Mouse (Mus musculus): Measurements from ENCODE around the gene Ttn.

Gene Ttn

DNA sequence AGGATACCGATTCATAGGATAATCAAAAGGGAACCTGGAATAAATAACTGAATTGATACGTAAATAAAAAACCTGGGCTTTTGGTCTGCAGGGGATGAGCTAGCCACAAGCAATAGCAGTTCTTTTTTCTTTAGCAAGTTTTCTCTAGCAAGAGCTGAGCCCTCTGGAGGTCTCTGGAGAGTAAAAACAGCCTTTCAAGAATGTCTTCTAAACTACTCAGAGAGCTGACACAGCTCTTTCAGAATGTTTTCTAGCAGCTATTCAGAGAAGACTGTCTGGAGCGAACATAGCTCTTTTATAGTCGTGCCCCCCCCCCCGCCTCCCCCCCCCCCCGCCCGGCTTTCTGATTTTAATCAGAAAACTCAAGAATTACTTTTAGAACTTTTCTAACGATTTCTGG lies 322.9 kb downstream of the Ttn start:
- no peak for DNase-seq (ENCODE audit: low spot score in 2 of 2)

- no peak for DNase-seq (ENCODE audit: low spot score in 2 of 2)
These were observed 323.8 kb downstream of the Ttn start for GRCm38 (mm10) chr2:76658551-76658950.

- DNase-seq (ENCODE audit: low spot score in 2 of 2): no peak
These were observed 326.4 kb downstream of the Ttn start for GRCm38 (mm10) chr2:76655982-76656381.

DNA sequence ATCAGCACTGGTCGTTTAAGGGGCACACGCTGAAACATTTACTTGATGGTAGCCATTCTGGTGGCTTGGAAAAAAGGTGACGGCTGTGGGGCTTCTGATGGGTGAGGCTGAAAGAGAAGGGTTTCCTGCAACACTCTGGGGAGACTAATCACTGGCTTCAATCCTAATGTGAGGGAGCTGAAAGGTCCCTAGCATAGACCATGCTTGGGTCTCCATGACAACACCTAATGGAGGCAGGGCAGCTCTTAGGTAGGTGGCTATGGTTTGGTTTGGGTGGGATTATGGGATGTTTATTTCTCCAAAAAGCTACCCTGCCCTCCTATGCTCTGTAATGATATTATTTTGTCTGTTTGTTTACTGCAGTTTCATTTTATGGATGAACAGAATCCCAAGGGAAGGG lies 326.9 kb downstream of the Ttn start:
- no peak for DNase-seq (ENCODE audit: low spot score in 2 of 2)

DNA sequence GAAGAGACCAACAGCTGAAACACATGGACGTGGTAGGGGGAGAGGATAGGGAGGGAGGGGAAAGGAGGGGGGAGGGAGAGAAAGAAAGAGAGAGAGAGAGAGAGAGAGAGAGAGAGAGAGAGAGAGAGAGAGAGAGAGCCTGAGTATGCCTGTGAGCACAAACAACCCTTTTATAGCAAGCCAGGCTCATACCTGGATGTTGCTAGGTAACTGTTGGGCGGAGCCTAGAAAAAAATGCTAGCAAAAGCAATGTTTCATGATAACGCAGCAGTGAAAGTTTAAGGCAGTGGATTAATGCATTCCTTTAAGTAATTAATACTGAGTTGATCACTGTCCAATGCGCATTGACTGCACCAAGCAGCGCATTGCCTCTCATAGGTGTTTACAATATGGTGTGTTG lies 327.7 kb downstream of the Ttn start:
- DNase-seq (ENCODE audit: low spot score in 2 of 2): no peak
